Mouse (Mus musculus): Measurements from ENCODE around the gene Patl1.
A peak's percentile ranks its signal among the peaks of the same experiment; 100 is the strongest.
"Not testable (repeated sequence)": the region's sequence is repeated elsewhere in the genome, so short reads cannot be mapped to it uniquely, and the experiment has no call there.

The Patl1 gene

GRCm38 (mm10) chr19:11912037-11912532 lies at the start of gene Patl1:
Gene Patl1 (plus strand): TSS chr19:11912399.
- peak; percentile 99 for DNase-seq

GRCm38 (mm10) chr19:11867837-11868236 lies 44.4 kb upstream of the Patl1 start:
- no peak for DNase-seq

DNA sequence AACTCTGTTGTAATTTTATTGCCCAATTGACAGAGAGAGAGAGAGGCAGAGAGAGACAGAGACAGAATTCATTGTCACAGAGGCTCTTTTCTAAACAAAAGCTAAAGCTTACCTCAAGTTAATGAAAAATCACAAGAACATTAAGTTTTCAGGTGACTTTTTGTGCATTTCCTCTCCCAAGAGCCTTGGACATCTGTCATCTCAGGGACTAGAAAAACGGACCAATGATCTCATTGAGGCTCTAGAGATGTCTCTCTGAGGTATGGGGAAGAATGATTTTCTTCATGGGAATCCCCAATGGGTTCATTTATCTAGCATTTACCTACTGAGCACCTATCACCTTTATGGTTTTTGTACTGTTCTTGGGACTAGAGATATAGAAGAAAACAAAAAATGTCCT lies 37.2 kb upstream of the Patl1 start, which contains the start of gene Olfr1419:
Olfr1419 (minus strand) TSS at position 101 of the 400 bp plus-strand sequence.
- no peak for DNase-seq

DNA sequence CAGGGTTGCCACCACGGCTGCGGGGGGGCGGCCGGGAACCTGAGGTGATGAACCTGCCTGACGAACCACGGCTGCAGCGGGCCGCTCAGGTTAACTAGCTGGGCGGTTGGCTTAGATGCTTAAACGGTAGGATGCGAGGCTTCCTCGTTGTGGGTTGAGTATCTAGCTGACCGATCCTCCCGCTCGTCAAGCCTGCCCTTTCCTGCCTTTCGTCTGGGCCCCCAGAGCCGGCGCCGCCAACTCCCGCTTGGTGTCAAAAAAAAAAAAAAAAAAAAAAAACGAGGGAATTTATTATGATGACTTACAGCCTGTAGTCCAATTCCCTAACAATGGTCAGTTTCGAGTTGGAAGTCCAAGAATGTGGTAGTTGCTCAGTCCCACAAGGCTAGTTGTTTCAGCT lies 33.8 kb upstream of the Patl1 start:
- not testable (repeated sequence) for DNase-seq

DNA sequence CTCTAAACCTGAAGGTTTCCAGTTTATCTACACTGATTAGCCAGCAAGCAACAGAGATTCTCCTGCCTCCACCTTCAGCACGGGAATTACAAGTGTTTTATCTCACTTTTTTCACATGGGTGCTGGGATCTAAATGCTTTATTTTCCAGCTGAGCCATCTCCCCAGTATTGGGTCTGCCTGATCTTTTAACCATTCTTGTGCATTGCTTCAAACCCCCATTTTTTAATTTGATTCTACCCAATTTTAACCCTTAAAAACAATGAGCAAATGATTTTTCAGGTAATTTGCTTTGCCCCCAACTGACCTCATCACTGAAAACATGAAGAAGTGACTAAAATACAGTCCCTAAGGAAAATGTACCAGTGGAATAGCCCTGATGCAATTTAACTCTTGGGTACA lies 25.9 kb upstream of the Patl1 start, which contains the start of gene Olfr1420:
Olfr1420 (plus strand) TSS at position 301 of the 400 bp plus-strand sequence.
- no peak for DNase-seq

DNA sequence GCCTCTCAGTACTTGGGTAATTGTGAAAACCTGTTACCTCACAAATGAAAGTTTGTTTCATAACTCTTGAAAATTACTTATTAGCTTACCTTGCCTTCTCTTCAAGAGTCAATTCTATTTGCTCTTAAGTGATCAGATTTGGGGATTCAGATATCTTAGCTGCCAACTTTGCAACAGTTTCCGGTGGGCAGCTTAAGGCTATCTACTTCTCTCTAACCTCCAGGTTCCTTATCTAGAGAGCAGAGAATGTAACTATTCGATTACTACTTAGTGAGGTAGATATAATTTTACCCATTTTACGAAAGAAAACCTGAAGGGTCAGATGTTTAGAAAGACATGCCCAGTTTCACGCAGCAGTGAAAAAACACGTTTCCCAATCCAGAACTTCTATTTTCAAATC lies 1.2 kb upstream of the Patl1 start:
- DNase-seq = no peak

DNA sequence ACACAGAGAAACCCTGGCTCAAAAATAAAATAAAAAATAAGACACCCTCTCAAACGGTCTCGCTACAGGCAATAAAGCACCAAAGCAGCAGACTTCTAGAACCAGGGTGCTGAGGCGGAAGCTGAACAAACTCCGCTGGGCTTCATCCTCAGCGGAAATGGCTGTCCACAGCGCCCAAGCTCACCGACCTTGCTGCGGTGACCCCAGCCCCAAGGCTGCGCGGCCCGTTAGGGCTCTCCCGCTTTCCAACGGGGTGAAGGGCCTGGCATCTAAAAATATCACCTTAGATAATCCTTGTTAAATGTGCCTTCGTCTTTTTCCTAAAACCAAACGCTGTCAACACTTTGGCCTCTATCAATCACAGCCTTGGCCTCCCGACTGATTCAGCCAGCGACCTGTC lies 596 bp upstream of the Patl1 start:
- DNase-seq = peak; percentile 49

- peak; percentile 69 for DNase-seq
Measured at GRCm38 (mm10) chr19:11912533-11913121, 428 bp downstream of the Patl1 start.

DNA sequence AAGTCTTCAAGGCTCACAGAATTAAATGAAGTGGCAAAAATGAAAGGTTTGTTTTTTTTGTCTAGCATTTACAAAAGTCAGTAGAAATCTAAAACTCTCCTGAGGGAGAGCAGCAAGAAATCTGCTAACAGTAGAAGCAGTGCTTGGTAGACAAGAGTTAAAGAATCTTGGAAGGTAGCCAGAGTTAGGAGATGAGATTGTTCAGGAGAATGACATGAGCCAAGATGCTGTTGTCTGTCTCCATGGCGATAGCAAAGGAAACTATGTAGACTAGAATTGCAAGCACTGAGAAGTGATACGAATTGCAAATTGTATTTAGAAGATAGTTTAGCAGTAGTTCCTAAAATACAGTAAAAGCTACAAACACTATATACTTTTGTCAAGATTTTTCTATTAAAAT lies 3.6 kb downstream of the Patl1 start:
- DNase-seq = no peak

GRCm38 (mm10) chr19:11922068-11922467 lies 9.9 kb downstream of the Patl1 start:
- DNase-seq = no peak

- not testable (repeated sequence) for DNase-seq
Measured at GRCm38 (mm10) chr19:11922515-11922914, 10.3 kb downstream of the Patl1 start.

GRCm38 (mm10) chr19:11926380-11926779 lies 14.2 kb downstream of the Patl1 start:
- DNase-seq = no peak

- no peak for DNase-seq
Measured at GRCm38 (mm10) chr19:11928025-11928748, 16.0 kb downstream of the Patl1 start.

GRCm38 (mm10) chr19:11946460-11946859 lies 34.3 kb downstream of the Patl1 start:
- not testable (repeated sequence) for DNase-seq

DNA sequence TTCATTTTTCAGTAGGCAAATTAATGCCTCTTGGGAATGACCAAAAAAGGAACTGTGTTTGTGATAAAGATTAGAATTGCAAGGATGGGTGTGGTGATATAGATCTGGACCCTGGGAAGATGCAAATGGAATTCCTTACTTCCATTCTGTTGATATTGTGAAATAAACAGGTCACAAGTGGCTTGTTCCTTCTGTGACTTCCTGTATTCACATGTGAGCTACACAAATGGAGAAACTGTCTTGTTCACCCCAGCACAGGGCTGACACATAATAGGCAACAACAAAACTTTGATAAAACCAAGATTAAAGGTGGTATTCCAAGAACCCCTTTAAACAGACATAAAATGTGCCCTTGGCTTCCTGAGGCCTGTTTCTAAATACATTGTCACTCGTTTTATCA lies 37.7 kb downstream of the Patl1 start:
- no peak for DNase-seq

DNA sequence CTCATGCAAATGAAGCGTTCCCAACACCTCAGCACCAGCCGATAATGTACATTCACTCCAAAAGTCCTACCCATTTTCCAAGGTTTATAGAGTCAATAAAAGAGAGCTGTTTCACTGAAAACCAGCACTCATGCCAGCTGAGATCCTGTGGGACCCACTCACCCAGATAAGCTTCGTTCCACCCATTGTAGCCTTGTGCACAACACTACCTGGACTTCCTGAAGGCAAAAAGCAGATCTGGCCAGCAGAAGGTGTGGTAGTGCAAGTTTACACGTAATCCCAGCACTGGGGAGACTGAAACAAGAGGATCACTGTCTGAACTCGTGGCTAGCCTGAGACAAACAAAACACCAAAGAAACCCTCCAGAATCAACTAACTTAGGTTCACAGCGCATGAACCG lies 38.5 kb downstream of the Patl1 start:
- no peak for DNase-seq

GRCm38 (mm10) chr19:11954206-11954605 lies 42.0 kb downstream of the Patl1 start:
- no peak for DNase-seq

DNA sequence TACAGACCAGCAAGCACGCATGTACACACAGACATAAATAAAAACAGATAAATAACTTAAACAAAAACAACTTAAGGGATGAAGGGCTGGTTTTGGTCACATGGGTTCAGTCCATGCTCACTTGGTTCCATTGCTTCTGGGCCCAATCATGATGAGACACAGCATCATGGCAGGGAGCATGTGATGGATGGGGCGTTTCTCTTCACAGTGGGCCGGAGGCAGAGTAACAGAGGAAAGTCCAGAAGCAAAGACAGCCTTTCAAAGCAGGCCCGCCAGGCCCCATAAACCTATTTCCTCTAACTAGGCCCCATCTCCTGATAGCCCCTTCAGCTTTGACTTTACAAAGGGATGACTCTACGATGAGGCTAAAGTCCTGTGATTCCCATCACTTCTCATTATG lies 44.4 kb downstream of the Patl1 start:
- no peak for DNase-seq

- DNase-seq = no peak
Measured at GRCm38 (mm10) chr19:11957396-11957795, 45.2 kb downstream of the Patl1 start.

- DNase-seq = no peak
Measured at GRCm38 (mm10) chr19:11957846-11958245, 45.6 kb downstream of the Patl1 start.

DNA sequence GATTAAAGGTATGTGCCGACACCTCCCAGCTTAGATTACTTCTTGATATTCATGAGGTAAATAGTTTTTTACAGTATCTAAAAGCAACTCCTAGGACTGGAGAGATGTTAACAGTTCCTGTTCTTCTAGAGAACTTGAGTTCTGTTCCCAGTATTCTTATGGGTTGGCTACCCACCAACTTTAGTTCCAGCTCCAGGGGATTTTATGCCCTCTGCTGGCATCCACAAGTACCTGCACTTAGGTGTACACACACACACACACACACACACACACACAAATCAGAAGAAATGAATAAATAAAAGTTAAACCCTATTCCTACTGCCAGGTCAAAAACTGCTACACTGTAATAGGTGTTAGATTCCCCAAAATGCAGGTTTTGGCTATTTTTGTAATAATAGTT lies 52.1 kb downstream of the Patl1 start:
- no peak for DNase-seq

- peak; percentile 95 for DNase-seq
Measured at GRCm38 (mm10) chr19:11965023-11965942, 53.1 kb downstream of the Patl1 start, which contains the start of gene Osbp. Gene Osbp (plus strand): TSS chr19:11965941.

DNA sequence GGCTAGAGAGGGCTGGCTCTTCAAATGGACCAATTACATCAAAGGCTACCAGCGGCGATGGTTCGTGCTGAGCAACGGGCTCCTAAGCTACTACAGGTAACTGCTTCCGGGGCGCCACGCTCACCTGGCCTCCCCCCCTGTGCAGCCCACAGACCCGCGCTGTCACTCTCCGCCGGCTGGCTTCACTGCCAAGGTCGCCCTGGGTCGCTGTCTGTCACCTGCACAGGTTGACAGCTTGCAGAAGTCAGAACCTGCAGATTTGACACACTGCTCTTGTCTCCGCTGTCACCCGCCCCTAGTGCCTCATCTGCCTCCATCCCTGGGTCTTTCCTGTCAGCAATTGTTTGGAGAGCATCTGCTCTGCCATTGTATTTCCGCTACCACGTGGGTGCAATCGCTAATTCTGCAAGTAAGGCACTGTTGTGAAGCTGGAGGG lies 54.0 kb downstream of the Patl1 start:
- DNase-seq = peak; percentile 72
